Mouse (Mus musculus) layer of hippocampus, postnatal 25 days (tissue): ENCODE measurements around the gene Olfr1511. TPM values are rescaled to one million over a fixed set of nuclear protein-coding genes. Genes with fewer than 3 reads are reported as not detected.
"Not testable (repeated sequence)": the region's sequence is repeated elsewhere in the genome, so short reads cannot be mapped to it uniquely, and the experiment has no call there.

Experiments
- DNase-seq, 2 experiments: peaks; one replicate each; pipeline ENCODE4 v3.0.0; 2022; ENCODE audit warnings: mixed read lengths in 2 of 2, low spot score in 1 of 2; ENCODE audit errors: extremely low spot score in 1 of 2
- total RNA-seq, 2 experiments: library from RNA; stranded (reverse); gene quantifications; 2 replicates each; pipeline ENCODE4 v1.2.3; 2021

Gene Olfr1511
- not detected for total RNA-seq

DNA sequence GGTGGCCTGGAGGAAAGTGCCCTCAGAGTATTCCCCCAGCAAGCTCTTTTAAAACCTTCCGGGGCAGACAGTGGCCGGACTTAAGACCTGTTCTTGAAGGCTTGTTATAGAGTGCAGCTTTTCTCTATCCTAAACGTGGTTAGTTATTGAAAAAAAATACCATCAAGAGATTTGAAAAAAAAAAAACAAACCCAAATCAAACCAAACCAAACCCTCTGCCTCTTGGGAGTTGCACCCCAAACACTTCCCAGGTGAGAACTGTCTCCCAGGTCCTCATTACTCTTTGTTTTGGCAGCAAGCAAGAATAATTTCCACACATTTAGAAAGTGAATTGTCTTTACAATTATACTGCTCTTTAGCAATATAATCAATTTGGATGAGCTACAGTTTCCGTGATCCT, at the start of gene Olfr1511:
Gene Olfr1511, minus strand, starts transcription at position 101 of the 400 bp plus-strand sequence.
- DNase-seq: no peak

GRCm38 (mm10) chr14:52442690-52443089, 45.5 kb upstream of the Olfr1511 start, which contains the start of gene Olfr1509:
Gene Olfr1509 (plus strand): TSS chr14:52442990.
- DNase-seq: no peak

DNA sequence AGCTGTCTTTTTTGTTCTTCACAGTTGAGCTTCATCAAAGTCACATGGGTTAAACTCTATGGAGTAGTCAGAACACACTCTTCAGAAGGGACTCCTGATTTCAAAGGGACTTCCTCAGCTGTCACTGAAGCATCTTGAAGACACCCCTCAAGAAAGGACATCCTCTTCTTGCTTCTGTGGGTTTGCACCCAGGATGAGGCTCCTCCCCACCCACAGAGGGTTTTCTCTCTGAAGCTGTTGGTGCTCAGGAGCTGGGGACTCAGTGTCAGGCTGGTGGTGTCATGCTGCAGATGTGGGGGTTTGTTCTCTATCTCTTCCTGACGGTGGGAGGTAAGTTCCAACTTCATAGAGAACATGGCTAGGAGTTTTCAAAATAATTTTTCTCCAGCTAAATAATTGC, 30.5 kb upstream of the Olfr1511 start:
- no peak for DNase-seq

GRCm38 (mm10) chr14:52414273-52414672, 17.1 kb upstream of the Olfr1511 start, which contains the start of gene Olfr1510:
Gene Olfr1510 (minus strand): TSS chr14:52414373.
- DNase-seq: no peak

DNA sequence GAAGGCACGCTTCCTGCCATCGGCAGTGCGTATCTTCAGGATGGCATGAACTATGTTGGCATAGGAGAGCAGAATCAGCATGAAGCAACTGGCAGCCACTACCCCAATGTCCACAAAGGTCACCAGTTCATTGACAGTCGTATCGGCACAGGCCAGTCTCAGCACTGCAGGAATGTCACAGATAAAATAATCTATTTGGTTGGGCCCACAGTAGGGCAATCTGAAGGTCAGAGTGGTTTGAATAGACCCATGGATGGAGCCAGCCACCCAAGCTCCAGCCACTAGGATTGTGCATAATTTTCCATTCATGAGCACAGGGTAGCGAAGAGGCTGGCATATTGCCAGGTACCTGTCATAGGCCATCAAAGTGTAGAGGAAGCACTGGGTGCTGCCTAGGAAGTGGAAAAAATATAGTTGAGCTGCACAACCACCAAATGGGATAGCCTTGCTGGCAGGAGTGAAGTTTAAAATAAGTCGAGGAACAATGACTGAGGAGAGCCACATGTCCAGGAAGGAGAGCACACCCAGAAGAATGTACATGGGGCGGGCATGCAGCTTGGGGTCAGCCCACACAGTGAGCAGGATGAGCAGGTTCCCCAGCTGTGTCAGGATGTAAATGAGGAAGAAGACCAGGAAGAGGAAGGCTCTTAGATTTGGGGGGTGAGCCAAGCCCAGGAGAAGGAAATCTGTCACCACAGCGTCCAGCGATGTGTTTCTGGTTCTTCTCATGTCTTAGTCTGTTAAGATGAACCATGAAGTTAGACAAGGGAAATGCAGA, 13.2 kb upstream of the Olfr1511 start:
- not testable (repeated sequence) for DNase-seq

DNA sequence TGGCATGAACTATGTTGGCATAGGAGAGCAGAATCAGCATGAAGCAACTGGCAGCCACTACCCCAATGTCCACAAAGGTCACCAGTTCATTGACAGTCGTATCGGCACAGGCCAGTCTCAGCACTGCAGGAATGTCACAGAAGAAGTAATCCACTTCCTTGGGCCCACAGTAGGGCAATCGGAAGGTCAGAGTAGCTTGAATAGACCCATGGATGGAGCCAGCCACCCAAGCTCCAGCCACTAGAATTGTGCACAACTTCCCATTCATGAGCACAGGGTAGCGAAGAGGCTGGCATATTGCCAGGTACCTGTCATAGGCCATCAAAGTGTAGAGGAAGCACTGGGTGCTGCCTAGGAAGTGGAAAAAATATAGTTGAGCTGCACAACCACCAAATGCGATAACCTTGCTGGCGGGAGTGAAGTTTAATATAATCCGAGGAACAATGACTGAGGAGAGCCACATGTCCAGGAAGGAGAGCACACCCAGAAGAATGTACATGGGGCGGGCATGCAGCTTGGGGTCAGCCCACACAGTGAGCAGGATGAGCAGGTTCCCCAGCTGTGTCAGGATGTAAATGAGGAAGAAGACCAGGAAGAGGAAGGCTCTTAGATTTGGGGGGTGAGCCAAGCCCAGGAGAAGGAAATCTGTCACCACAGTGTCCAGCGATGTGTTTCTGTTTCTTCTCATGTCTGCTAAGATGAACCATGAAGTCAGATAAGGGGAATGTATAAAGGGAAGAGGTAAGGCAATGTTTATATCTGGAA, 6.9 kb downstream of the Olfr1511 start:
- DNase-seq: not testable (repeated sequence)

GRCm38 (mm10) chr14:52379068-52379467, 18.1 kb downstream of the Olfr1511 start, which contains the start of gene Olfr1512:
Gene Olfr1512 (minus strand): TSS chr14:52379168.
- no peak for DNase-seq

- no peak for DNase-seq
Measured at GRCm38 (mm10) chr14:52368741-52369140, 28.4 kb downstream of the Olfr1511 start.

DNA sequence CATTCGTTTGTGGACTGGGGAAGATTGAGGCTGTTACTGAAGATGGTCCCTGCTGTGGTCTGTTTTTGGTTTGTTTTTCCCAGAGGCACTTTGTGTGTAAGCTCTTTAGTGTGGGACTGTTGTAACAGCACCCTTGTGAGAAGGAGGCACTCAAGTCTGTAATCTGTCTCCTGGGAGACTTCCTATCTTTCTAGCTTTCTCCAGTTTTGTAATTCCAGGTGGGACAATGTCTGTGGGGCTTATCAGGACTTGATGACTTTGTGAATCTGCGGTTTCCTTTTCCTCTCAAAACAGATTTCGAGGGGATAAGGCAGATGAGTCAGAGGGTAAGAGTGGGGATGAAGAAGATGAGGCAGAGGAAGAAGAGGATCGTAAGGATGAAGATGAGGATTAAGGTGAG, 40.9 kb downstream of the Olfr1511 start, which contains the start of gene Olfr1513:
Gene Olfr1513, minus strand, starts transcription at position 101 of the 400 bp plus-strand sequence.
- DNase-seq: no peak

Other genes with a start within 250 kb of the Olfr1511 start
- gene Supt16, start 200.0 kb downstream of the Olfr1511 start, total RNA-seq: 10 to 100 TPM; 50.2 to 50.9 TPM
- gene Chd8, start 139.6 kb downstream of the Olfr1511 start, total RNA-seq: 100 to 1,000 TPM; 104 to 123 TPM
- 10 to 100 TPM; 57.1 to 57.5 TPM for gene Tox4, start 118.2 kb downstream of the Olfr1511 start, total RNA-seq
- gene Rab2b, start 117.8 kb downstream of the Olfr1511 start, total RNA-seq: 10 to 100 TPM; 36.0 to 38.2 TPM
- 10 to 100 TPM; 39.1 to 48.8 TPM for gene Mettl3, start 92.3 kb downstream of the Olfr1511 start, total RNA-seq
- gene Sall2, start 68.6 kb downstream of the Olfr1511 start, total RNA-seq: 10 to 100 TPM; 44.9 to 48.8 TPM
- not detected for gene Olfr1513, start 41.0 kb downstream of the Olfr1511 start, total RNA-seq
- not detected for gene Olfr1512, start 18.2 kb downstream of the Olfr1511 start, total RNA-seq
- not detected for gene Olfr1510, start 17.0 kb upstream of the Olfr1511 start, total RNA-seq
- gene Olfr1509, start 45.6 kb upstream of the Olfr1511 start, total RNA-seq: not detected
- gene Olfr1508, start 70.1 kb upstream of the Olfr1511 start, total RNA-seq: not detected
- gene Olfr1507, start 98.4 kb upstream of the Olfr1511 start, total RNA-seq: not detected